Mouse (Mus musculus) cerebellum, adult 8-10 months (tissue): ENCODE results near the gene Gtdc1.
"Not testable (repeated sequence)": the region's sequence is repeated elsewhere in the genome, so short reads cannot be mapped to it uniquely, and the experiment has no call there.

Experiments
- DNase-seq: peaks from one replicate; pipeline ENCODE4 v3.0.0; 2022

The Gtdc1 gene

GRCm38 (mm10) chr2:44721461-44721860 is 206.0 kb downstream of the Gtdc1 start:
- DNase-seq: no peak

GRCm38 (mm10) chr2:44705883-44706615 is 221.4 kb downstream of the Gtdc1 start:
- no peak for DNase-seq

DNA sequence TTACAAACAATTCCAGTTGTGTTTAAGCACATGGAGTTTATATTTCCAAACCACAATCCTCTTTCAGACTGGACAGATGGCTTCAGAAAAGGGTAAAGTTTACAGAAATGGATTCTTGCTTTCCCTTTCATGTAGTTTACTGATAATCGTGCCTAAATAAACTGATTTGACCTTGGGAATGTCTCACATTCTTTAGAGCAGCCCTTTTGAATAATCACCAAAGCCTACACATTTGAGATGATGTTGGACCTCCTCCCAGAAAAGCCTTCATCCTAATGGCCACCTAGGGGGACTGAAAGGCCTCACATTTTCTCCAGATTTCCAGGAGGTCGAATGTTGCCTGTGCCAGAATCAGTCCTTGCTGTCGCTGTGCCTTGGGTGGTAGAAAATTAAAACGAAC is 227.2 kb downstream of the Gtdc1 start:
- DNase-seq: no peak

- DNase-seq: no peak
Measured at GRCm38 (mm10) chr2:44696441-44696840, 231.0 kb downstream of the Gtdc1 start.

DNA sequence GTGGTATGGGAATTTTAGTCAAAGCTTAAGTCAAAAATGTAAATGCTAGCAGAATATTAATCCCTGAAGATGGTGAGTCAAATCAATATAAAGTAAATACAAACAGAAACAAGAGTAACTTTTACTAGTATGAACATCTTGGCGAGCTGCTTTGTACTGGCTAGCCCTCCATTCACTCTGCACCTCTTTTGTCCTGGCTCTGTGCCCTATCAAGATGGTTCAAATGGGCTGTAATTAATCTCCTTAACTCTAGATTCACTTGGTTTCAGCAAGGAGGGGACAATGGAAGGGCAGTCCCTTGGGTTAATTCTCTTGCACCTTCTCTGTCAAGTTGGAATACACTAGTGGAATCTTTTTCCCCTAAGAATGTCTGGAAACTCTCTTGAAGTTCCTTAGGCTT is 233.6 kb downstream of the Gtdc1 start:
- DNase-seq: no peak

GRCm38 (mm10) chr2:44664049-44664448 is 263.4 kb downstream of the Gtdc1 start:
- no peak for DNase-seq

GRCm38 (mm10) chr2:44659870-44660269 is 267.6 kb downstream of the Gtdc1 start:
- DNase-seq: no peak

DNA sequence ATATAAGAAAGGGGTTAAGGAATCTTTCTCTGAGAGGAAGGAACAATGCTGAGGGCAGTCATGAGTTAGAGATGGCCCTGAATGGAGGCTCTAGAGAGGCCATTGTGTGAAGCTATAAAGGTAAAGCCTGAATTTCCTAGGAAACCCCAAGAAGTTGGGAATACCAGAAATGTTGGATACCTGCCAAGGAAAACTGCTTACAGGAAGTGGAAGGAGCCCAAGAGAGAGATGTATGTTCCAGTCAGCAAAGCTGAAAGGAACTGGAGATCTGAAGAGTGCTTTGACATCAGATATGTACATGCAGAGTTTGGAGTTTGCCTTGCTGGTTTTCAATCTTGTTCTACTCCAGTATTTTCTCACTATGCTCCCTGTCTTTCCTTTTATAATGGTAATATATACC is 268.4 kb downstream of the Gtdc1 start:
- DNase-seq: no peak

- DNase-seq: no peak
Measured at GRCm38 (mm10) chr2:44648537-44648936, 278.9 kb downstream of the Gtdc1 start.

DNA sequence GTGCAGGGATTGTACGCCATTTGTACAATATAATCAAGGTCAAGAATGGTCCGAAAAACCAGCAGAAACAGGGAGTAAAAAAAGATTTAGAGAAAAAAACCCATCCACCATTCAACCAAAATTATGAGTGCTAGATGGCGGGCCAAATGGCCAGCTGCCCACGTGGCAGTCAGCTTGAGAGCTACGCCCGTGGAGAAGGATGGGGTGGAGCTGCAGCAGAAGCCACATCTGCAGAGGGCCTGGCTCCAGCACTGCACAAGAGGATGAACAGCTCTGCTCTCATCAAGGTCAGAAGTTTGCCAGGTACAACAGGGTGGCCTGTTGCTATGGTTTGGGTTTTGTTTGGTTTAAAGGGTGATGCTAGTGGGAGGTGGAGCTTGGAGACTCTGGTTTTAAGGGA is 281.1 kb downstream of the Gtdc1 start:
- DNase-seq: no peak

DNA sequence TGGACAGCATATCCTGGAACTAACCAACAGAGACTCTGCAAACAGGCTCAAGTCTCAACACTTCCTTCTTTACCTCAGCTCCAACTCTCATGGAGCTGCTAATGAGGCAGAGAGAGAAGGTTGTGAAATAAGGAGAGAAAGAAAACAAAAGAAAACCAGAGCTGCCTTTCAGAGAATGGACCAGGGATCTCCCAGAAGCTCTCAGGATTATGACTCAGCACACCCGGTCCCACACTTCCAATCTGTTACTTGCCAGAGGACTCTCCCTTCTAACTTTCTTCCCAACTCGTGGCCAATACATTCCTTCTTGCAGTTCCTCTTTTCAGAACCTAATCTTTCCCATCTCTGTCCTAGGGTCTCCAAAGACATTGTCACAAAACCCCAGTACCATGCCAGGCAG is 288.1 kb downstream of the Gtdc1 start:
- no peak for DNase-seq

GRCm38 (mm10) chr2:44638157-44638556 is 289.3 kb downstream of the Gtdc1 start:
- DNase-seq: no peak

- DNase-seq: no peak
Measured at GRCm38 (mm10) chr2:44633971-44634370, 293.5 kb downstream of the Gtdc1 start.

DNA sequence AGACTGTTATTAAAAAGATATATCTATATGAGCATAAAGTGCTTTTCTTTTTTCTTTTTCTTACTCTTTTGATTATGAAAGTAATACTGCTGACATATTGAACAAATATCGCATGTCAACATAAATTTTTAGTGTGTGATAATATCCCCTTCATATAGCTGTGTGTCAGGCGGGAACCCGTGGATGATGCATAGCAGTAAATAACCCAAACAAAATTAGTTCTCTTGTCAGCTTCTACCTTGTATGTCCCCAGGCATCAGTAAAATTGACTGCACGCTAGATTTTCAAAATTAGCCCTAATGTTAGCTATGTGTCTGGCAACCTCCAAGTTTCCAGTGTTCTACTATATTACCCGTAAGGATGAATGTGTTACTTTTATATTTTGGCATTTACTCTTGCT is 294.4 kb downstream of the Gtdc1 start:
- DNase-seq: no peak

- no peak for DNase-seq
Measured at GRCm38 (mm10) chr2:44632584-44632983, 294.9 kb downstream of the Gtdc1 start.

DNA sequence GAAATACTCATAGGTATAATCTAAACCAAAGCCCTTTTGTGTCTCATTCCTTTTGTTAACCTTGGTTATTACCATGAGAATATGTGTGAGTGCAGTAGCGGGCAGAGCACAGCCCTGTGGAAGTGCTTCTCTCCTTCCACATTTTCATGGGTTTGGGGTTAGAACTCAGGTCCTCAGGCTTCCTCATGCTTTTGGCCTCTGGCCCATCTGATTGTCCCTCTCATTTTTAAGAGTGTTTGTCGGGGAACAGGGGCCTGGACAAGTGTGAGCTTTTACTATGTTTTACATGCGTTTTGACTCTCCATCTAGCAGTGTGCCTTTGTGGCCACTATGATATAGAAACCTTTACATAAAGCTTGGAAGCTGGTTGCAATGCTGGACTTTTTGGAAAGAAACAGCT is 296.4 kb downstream of the Gtdc1 start:
- DNase-seq: no peak

DNA sequence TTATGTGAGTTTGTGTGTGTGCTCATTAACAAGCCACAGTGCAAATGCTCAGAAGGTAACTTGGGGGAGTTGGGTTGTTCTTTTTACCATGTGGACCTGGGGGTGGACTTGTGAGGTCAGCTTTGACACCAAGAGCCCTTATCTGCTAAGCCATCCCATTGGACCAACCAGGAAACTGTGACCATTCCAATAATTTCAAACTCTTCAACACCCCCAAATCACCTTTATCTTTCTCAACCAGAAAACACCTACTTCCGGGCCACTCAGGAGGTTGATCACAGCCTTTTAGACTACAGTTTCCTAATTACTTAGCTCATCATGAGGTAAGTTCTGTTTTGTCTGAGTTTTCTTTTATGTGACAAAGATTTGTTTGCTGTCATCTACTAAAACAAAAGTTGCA is 298.7 kb downstream of the Gtdc1 start:
- no peak for DNase-seq

DNA sequence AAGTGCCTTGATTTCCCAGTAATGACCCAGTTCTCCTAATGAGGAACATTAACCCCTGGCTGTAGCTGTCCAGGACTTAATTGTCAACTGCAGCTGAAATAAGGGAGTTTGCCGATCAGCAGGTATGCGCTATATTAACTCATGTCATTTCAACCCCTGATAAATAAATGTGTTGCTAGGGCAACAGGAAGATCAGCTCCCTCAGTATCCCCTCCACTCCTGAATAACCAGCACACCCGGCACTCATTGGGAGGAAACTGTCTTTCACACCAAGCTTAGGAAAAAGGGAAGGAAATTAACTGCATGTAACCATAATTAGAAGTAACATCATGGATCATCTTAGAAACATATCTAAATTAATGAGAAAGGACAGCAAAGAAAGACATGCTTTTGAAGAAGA is 302.3 kb downstream of the Gtdc1 start:
- no peak for DNase-seq

DNA sequence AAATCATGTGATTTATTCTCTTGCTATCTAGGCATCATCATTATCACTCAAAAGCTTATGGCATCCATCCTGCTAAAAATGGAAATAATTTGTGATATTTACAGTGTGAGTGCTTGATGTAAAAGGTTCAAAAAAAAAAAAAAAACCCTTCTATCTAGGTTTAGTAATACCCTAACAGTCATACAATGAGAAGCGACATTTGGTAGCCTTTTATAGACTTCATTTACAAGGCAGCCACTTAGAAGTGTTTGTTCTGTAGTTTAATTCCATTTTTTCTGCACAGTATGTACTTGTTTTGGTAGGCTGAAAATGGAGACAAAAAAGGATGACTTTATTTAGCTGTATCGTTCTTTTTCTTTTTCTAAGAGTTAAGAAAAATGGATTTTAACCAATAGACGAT is 305.0 kb downstream of the Gtdc1 start:
- no peak for DNase-seq

- not testable (repeated sequence) for DNase-seq
Measured at GRCm38 (mm10) chr2:44599653-44600052, 327.8 kb downstream of the Gtdc1 start.

- no peak for DNase-seq
Measured at GRCm38 (mm10) chr2:44594276-44594675, 333.2 kb downstream of the Gtdc1 start.

DNA sequence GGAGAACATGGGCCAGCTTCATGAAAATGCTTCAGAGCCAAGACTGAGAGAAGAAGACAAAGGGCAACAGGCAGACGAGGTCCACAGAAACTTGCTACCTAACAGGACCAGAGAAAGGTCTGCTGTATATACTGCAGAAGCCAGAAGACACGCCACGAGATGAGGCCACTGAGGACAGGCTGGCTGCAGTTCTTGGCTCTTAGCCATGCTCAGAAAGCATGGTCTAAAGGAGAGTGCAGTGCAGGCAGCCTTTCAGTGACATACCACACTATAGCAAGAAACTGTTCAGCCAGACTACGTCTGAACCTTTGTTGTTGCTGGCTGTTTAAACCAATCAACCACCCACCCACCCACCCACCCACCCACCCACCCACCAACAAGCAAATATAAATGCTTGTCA is 336.6 kb downstream of the Gtdc1 start:
- DNase-seq: no peak

GRCm38 (mm10) chr2:44584061-44584460 is 343.4 kb downstream of the Gtdc1 start:
- DNase-seq: no peak

DNA sequence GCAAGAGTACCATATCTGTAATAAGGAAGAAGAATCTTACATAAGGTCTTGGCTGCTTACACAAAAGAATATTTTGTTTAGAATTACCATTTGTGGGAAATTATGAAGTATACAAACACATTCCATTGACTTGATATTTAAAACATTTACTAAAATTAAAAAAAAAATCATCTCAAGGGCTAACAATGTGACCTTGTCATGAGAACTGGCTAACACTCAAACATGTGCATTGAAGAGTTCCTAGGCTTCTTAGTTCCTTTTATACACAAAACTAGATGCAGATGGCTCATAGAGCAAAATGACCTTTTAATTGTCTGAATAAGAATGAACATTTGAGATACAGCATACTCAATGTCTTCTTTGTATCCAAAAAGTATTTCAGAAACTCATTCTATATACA is 344.0 kb downstream of the Gtdc1 start:
- DNase-seq: no peak

GRCm38 (mm10) chr2:44571810-44572209 is 355.6 kb downstream of the Gtdc1 start:
- DNase-seq: no peak
